Mouse (Mus musculus) Muller cell, postnatal 12 days (primary cell): Measurements from ENCODE around the gene Fcer1g.
"Not testable (repeated sequence)": the region's sequence is repeated elsewhere in the genome, so short reads cannot be mapped to it uniquely, and the experiment has no call there.

Source experiments
- DNase-seq: peaks from one replicate; pipeline ENCODE4 v3.0.0-alpha.2; 2015; ENCODE audit errors: inconsistent ontology term

Fcer1g gene

DNA sequence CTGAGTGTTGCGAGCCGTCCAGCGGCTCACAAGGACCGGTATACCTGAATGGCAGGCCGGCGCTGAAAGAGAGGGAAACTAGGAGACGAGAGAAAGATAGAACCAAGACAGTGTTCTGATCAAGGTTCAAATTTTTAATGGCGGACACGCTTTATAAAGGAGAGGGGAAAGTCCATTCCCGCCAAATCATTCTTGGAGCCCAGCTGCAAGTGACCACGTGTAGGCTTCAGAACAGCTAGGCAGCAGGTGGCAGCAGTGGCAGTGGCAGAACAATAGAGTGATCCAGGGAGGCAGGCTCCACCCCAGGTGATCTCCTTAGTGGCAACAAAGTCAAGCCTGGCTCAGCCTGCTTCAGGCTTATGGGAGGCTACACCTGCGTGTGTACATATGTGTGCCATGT, 7.8 kb upstream of the Fcer1g start:
- not testable (repeated sequence) for DNase-seq

DNA sequence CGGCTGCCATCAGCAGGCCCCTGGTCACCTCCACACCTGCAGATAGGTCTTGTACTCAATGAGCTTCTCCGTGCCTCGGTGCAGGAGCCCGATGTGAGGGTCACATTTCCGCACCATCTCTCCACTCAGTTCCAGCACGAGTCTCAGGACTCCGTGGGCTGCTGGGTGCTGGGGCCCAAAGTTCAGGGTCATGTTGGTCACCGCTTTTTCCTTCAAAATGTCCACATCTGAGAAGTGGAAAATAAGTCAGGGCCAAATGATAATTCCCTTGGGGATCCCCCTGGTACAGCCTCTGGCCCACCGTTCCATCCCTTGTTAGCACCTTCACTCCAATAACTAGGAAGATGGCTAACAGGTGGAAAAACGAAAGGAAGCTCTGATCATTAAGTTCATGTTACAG, 6.7 kb upstream of the Fcer1g start:
- DNase-seq: no peak

DNA sequence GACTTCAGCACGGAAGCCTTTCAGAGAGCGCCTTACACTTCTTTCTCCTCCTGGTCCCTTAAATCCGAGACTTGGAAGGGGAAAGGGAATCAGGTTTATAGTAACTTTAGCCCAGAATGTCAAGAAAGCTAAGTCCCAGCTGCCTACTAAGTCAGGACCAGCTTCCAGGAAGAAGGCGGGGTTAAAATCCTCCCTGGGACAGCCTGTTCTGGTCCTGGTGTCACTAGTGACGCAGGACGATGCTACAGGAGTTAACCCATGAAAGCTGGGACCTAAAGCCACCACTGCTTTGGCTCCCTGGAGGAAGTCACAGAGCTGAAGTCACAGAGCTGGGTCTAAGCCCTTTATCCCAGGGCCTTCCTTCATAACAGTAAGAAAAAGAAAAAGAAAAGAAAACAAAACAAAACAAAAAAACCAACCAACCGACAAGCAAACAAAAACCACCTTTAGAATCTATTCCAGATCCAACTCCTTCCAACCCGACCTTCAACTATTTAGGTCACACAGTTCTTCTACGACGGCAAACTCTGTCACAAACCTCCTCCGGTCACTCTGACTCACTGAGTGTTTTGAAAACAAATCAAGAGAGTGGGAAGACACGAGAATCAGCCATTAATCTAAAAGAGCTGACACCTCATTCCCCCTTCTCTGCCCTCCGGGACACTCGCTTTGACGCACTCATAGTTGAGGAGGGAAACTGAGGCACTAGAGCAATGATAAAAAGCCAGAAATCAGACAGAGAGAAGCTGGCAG, 6.0 kb upstream of the Fcer1g start:
- DNase-seq: no peak

DNA sequence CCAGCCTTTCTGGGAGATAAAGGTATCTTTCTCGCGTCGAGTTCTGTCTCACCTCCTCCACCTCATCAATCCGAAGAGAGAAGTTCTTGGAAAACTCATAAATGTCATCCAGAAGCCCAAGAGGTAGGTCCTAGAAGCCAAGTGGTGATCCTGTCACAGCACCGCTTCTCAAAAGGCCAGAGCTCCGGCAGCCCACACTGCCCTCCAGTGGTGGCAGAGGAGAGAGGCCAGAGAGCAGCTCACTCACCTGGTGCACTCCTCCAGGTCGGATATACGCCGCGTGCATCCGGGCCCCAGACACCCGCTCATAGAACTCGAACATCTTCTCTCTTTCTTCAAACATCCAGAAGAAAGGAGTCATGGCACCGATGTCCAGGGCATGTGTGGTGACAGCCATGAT, 4.3 kb upstream of the Fcer1g start:
- no peak for DNase-seq

DNA sequence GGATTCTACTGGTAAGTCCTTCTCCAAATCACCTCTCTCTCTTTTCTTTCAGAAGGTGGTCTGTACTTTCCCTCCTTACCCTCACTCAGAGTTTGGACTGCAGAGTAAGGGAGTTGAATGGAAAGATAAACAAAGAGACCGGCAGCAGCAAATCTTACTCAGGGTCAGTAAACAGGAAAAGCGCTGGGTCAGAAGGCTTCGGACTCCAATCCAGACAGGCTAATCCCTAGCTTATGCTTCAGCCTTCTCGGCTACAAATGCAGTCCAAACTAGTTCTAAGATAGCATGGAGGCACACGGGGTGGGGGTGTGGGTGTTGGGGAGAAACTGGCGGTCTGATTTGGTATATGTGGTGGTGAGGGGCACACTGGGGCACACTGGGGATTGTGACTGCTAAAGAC, 3.3 kb upstream of the Fcer1g start:
- no peak for DNase-seq

DNA sequence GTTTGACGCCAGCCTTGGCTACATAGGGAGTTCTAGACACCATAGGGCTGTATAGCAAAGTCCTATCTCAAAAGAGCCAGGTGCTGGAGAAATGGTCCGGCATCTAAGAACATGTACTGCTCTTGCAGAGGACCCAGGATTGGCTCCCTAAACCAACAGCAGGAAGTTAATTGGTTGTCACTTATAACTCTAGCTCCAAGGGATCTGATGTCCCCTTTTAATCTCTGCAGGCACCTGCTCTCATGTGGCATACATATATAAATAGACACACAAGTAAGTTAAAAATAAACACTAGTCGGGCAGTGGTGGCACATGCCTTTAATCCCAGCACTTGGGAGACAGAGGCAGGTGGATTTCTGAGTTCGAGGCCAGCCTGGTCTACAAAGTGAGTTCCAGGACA, 1.6 kb upstream of the Fcer1g start:
- no peak for DNase-seq

DNA sequence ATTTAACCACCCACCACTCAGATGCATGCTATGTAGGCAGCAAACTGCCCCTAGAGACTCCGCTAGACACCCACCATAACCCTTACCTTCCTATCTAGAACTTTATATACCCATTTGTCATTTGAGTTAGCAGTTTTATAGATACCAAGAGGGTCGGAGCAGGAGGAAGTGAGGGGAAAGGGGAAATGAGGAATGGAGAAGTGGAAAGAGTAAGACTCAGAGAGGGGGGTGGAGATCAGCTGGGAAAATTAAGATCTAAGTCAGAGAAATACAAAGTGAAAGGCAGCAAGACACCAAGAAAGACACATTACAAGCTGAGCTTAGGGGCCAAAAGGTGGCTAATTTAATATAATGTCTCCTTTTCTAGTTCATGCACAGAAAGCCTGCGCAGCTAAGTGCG, 373 bp upstream of the Fcer1g start:
- DNase-seq: no peak

DNA sequence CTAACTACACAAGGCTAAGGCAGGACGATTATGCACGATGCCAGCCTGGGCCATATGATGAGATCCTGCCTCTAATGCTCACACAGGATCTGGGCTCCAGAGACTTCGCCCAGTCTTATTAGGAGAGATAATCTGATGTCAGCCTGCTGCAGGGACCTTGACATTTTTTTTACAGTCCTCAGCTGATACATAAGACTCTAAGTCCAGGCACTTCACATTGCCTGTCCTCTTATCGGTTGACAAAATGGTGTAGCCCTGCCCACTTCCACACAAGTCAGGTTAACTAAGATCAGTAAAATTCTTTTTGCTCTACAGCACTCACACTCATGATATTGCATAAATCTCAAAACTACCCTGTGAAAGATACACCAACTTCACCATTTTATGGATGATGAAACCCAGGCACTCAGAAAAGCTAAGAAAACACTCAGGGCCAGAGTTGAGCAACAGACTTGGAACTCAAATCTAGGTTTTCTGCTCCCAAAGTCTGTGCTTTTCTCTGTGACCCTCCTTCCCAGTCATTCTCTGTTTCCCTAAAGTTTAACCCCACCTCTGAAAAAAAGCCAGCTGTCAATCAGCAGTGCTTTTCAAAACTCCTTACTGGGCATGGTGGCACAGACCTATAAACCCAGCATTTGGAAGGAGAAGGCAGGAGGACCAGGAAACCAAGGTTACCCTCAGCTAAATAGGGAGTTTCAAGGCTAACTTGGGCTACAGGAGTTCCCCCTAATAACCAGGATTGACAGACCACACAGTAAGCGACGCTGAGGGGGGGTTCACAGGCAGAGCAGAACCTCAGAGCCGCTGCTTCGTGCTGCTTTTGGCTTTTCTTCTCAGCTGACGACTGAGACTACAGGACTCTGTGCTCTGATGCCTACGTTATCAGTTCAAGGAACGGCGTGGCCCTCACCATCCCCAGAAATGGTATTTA, 1.1 kb downstream of the Fcer1g start:
- DNase-seq: no peak

DNA sequence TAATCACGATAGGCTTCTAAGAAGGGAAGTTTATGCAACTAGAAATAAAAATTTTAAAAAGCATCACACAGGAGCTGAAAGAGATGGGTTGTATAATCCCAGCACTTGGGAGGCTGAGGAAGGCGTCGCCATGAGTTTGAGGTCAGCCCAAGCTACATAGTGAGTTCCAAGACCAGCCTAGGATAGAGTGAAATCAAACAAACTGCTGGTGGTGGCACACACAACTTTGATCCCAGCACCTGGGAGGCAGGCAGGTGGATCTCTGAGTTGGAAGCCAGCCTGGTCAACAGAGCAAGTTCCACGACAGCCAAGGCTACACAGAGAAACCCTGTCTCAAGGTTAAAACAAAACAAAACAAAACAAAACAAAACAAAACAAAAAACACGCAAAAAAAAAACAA, 1.8 kb downstream of the Fcer1g start:
- DNase-seq: no peak

DNA sequence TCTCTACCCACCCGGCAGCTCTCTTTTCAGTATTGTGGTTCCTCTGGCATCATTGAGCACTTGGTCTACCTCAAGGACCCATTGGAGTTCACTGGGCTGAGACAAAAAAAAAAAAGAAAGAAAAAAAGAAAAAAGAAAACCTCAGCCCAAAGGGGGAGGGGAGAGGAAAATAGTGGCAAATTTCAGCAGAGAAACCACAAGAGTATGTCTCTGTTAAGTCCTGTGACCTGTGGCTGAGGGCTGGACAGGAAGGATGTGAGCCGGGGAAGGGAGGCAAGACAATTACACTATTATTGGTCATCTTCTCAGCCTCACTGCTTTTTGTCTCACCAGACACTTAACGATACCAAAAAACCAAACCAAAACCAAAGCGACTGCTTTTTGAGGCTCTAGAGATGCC, 2.3 kb downstream of the Fcer1g start:
- DNase-seq: peak; percentile 69

DNA sequence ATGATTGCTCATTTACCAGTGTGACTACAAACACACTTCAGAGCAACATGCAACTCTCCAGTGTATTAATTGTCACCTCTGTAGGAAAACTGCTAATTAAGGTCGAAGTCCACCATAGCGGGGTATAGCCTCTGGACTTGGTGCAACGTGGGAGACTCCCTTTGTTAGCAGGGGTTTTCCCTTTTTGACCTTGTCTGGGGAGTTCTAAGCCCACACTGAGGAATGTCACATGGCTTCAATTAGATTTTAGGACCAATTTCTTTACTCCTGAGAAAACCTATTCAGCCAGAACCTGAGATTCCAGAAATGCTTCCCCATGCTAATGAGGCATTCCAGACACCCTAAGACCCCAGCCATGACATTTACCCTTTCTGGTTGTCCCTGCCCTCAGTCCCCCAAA, 4.0 kb downstream of the Fcer1g start:
- peak; percentile 43 for DNase-seq

DNA sequence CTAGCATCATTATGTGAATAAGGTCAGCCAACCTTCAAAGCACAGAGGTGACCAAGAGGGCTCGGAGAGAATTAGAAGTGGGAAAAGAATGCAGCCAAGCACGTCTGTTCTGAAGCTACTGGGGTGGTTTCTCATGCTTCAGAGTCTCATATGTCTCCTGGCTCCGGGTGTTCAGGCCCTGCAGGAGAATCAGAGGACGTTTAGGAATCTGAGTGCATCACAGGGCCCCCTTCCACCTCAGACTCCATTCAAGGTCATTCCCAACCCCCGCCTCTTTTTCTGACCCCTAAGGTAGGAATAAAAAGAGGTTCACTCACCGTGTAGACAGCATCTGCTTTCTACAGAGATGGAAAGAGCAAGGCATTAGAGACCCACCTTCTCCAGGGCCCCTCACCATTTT, 4.4 kb downstream of the Fcer1g start:
- no peak for DNase-seq

DNA sequence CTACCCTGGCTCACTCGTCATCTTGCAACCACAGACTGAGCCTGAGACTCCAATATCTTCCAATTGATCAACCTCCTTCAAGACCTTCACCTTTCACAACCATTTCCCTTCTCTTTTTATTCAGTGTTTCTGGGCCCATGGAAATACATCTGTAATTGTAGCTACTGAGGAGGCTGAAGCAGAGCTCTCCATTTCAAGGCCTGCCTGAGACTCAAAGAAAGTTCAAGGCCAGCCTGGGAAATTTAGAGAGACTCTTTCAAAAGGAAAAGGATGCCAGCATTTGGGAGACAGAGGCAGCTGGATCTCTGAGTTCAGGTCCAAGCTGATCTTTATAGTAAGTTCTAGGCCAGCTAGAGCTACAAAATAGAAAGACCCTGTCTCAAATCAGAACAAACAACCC, 6.3 kb downstream of the Fcer1g start:
- DNase-seq: no peak

DNA sequence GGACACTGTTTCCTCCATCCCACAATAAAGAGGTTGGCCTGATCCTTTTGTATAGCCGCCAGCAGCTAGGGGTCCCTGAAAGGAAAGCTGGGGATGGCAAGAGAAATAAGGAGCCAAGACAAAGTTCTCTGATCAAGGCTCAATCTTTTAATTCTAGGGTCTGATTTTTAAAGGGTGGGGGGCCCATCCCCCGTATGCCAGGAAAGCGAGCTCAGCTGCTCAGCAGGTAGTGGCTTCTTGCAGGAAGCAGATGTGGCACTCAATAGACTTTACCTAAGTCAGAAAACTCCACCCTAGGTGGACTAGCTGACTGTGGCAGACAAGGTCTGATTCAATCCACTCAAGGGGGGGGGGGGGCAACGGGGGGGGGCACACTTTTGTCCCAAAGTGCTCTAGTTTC, 7.4 kb downstream of the Fcer1g start:
- DNase-seq: no peak

DNA sequence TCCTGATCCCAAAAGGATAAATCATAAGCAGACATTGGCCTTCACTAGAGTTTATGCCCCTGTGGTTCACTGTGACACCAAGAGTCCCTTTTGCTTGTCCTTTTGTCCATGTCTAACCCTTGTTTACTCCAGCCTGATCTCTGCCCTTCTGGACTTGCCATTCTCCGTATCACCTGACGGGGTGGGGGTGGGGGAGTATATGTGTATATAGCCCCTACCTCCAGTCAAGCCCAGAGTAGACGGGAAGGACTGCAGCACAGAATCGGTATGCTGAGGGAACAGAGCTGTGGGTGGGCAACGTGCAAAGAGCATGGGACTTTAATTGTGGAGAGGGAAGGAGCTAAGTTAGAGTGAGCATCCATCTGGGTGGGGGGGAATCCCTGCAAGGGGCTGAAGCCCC, 9.3 kb downstream of the Fcer1g start, which contains the start of gene Apoa2:
Gene Apoa2, plus strand, starts transcription at position 198 of the 400 bp plus-strand sequence.
- no peak for DNase-seq

DNA sequence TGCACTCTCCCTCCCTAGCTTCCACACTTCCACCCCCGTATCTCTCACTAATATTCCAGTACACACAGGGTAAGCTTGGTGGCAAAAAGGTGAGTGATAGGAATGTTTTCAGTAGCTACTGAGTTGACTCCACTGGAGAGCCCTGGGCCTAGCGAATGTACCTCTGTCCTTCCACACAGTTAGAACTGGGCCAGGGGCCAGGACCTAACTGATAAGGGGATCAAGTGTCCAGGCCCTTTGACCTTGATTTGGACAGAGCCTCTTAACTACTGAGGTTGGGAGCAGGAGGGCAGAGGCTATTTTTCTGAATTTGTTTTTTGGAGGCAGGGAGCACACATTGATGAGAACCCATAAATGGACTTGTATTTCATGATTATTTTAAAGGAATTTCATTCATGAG, 10.4 kb downstream of the Fcer1g start:
- DNase-seq: no peak

DNA sequence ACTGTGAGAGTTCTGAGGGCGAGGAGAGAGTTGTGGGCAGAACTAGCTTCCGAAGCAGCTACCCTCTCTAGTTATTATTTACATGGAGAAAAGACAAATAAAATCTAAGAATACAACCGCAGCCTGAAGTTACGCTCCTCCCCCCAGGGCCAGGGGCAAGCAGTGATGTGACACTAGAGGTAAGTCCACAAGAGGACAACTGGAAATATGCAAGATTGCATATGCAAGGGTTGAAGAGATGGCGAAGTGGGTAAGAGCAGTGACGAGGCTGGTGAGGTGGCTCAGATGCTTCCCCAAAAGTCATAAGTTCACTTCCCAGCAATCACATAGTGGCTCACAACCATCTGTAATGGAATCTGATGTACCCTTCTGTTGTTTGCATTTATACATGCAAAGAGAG, 11.0 kb downstream of the Fcer1g start:
- DNase-seq: no peak

DNA sequence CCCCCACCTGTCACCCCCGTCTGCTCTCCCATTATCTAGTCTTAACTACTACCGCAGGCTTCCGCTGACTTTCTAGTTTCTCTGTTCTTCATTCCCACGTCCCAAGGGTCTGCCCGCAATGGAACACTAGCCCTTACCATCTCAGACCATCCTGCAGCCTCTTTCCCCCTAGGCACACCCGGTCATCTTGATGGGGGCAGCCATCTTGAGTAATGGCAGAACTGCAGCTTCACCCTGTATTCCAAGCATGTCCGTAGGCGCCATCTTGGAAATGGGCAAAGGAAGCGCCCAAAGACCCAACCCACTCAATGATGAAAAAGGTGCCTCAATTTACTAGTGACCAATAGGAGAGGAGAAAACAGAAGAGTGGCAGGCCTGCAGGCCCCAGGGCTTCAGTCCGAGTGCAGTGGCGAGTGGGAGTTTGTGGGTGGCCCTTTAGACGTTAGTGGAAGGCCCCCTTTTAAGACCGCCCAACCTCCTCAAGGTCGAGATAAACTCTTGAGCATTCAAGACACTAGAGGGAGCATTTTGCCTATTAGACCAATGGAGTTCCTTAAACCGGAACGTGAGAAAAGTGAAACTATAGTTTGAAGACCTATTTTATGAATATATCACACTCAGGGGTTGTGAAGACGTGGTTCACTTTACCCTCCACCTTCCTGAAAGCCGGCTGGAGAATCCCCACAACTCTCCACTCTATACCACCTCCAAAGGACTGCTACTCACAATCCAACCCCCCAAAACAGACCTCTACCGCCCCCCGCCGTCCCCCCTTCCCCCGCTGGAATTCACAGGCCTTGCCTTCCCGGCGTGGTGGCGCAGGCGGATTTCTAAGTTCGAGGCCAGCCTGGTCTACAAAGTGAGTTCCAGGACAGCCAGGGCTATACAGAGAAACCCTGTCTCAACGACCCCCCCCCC, 11.7 kb downstream of the Fcer1g start, which contains the start of gene Tomm40l:
Gene Tomm40l, minus strand, starts transcription at position 277 of the 918 bp plus-strand sequence.
- DNase-seq: peak; percentile 98

DNA sequence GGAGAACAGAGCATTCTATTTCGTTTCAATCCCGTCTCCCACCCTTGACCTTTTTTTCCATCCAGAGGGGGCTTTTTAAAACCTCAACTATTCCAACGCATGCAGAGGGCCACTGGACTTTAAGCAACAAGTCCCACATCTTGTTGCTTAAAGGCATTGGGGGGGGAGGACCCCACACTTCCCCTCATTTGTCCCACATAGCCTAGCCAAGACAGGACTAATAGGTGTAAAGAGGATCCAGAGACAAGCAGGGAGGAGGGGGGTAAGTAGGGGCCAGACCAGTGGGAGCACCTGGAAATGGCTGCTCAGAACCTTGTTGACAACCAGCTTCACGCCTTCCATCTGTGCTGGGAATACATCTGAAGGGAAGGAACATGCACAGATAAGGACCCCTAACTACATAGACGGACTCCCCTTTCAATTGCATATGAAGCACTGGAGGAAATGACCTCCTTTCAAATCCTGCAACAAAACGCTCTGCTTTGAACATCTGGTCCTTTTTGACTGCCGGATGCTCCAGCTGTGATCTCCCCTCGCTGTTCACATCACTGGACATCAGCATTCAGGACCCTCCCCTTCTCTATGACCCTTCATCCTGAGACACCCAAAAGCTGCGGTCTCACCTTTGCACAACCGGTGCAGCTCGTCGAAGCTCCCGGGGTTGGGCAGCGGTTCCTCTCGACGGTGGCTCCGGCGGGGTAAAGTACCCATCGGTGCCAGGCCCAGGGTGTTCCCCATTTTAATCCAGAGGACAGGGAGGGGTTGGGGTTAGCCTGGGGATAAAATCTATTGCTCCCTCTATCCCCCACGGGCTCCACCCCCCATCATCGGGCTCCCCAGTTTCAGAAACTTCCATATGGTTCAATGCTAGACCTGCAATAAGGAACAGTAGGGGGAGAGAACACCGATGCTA, 12.6 kb downstream of the Fcer1g start:
- DNase-seq: no peak

DNA sequence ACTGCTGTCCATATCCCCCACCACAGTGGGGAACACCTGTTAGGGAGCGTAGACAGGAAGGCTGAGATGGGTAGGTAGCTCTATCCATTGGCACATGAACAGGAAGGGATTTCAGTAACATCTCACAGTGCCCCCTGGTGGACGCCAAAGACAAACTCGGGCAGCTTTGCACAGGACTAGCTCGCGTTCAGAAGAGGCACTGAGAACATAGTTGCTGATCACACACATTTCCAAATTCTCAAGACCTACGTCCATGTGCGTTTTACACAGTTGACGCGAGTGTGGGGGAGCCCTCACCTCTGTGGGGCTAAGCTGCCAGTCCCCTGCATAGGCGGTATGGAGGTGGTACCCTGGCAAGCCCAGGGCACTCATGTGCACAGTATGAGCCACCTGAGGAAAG, 13.3 kb downstream of the Fcer1g start:
- DNase-seq: peak; percentile 76
